Mouse (Mus musculus) G1E (cell line): ENCODE data around the gene Clec2i. TPM values are rescaled to one million over a fixed set of nuclear protein-coding genes. Genes with fewer than 3 reads are reported as not detected.
"Not testable (repeated sequence)": the region's sequence is repeated elsewhere in the genome, so short reads cannot be mapped to it uniquely, and the experiment has no call there.

Experiments
- ATAC-seq: 2 replicates; pipeline ENCODE4 v1.8.0; 2016; ENCODE audit warnings: mild to moderate bottlenecking; ENCODE audit not compliant: insufficient number of reproducible peaks, poor library complexity, low FRiP score, severe bottlenecking; ENCODE audit errors: extremely low read depth
- DNase-seq: peaks from one replicate; pipeline ENCODE4 v3.0.0; 2012; ENCODE audit warnings: low spot score
- H3K27me3 ChIP-seq: 2 replicates; pipeline ENCODE4 v1.6.1; 2012; ENCODE audit warnings: mild to moderate bottlenecking, low read length, inconsistent platforms; ENCODE audit not compliant: insufficient read depth
- H3K36me3 ChIP-seq: replicated peaks from 2 replicates; pipeline ENCODE3; 2012; ENCODE audit warnings: mild to moderate bottlenecking, inconsistent platforms
- H3K4me1 ChIP-seq: 2 replicates; pipeline ENCODE4 v1.6.1; 2012; ENCODE audit warnings: low read depth, low read length, inconsistent platforms, mixed read lengths; ENCODE audit not compliant: insufficient read depth
- H3K4me3 ChIP-seq: 2 replicates; pipeline ENCODE4 v1.5.1; 2012; ENCODE audit warnings: low read depth, mild to moderate bottlenecking, inconsistent platforms, low read length, moderate library complexity, mixed read lengths
- H3K9me3 ChIP-seq: replicated peaks from 2 replicates; pipeline ENCODE4 v1.6.1; 2012; ENCODE audit warnings: inconsistent platforms
- CTCF ChIP-seq: IDR thresholded peaks from 2 replicates; pipeline ENCODE4 v1.5.1; 2012; ENCODE audit warnings: low read depth, low read length, inconsistent platforms, mixed read lengths
- GATA1 ChIP-seq: IDR thresholded peaks from 2 replicates; pipeline ENCODE4 v1.6.1; 2012; ENCODE audit warnings: borderline replicate concordance, low read length, inconsistent platforms, mixed read lengths
- GATA2 ChIP-seq: IDR thresholded peaks from 2 replicates; pipeline ENCODE4 v1.6.1; 2012; ENCODE audit warnings: low read depth, low read length, inconsistent platforms, borderline replicate concordance
- POLR2AphosphoS5 ChIP-seq: IDR thresholded peaks from 2 replicates; pipeline ENCODE4 v1.6.1; 2012; ENCODE audit warnings: low read depth, low read length, inconsistent platforms; ENCODE audit not compliant: insufficient replicate concordance
- TAL1 ChIP-seq: conservative IDR thresholded peaks from 2 replicates; pipeline ENCODE4 v1.6.1; 2012; ENCODE audit warnings: low read depth, low read length, inconsistent platforms, mixed read lengths
- polyA plus RNA-seq: library from polyadenylated mRNA; stranded (reverse); fragments of >175 nt; gene quantifications from 2 replicates; pipeline ENCODE4 v1.2.3, GENCODE M21; 2012
- total RNA-seq, 2 experiments: library from RNA; stranded (forward) in 1 of 2; stranded (reverse) in 1 of 2; fragments of 200-1000 nt in 1 of 2; fragments of >200 nt in 1 of 2; fragmentation: Nextera tagmentation in 1 of 2; gene quantifications; 2 replicates each; pipeline ENCODE4 v1.2.3; 2014 to 2017

Gene Clec2i
- total and polyA plus RNA-seq, 3 experiments, result 0.05 TPM; not detected in 2

- Histone ChIP-seq H3K4me1 (no peaks in the 10 kb centered on the region), H3K9me3 (peaks cover 15% of the 10 kb centered on the region), H3K27me3 (no peaks in the 10 kb centered on the region), H3K36me3 (no peaks in the 10 kb centered on the region), H3K4me3 (no peak overlapping the region)
- no peak for TF ChIP-seq GATA1
- no peak for TF ChIP-seq GATA2
- TF ChIP-seq POLR2AphosphoS5, result no peak
- no peak for TF ChIP-seq TAL1
- no peak for TF ChIP-seq CTCF
- ATAC-seq, result no peak
- DNase-seq, result no peak
Measured at GRCm38 (mm10) chr6:128933050-128933449, 45.7 kb downstream of the Clec2i start.

DNA sequence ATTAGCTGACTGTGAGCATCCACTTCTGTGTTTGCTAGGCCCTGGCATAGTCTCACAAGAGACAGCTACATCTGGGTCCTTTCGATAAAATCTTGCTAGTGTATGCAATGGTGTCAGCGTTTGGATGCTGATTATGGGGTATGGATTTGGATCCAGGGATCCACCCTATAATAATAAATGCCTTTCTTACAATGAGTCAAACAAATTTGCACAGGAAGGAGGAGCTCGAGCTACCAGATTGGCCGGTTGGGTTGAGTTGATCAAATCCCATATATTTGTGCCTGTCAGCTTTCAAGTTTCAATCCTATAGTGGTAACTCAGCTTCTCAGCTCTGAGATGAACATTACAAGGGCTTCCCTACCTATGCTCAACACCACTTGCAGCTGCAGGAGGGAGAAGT lies 46.7 kb downstream of the Clec2i start, which contains the start of gene Clec2g:
Gene Clec2g, plus strand, starts transcription at position 301 of the 400 bp plus-strand sequence.
- ATAC-seq, H3K36me3 ChIP-seq, H3K27me3 ChIP-seq, H3K4me3 ChIP-seq, DNase-seq, H3K4me1 ChIP-seq: not testable (repeated sequence)
- peaks cover 15% of the 10 kb centered on the region for H3K9me3 ChIP-seq

- H3K27me3 ChIP-seq, H3K4me3 ChIP-seq, ATAC-seq, H3K9me3 ChIP-seq, H3K36me3 ChIP-seq, H3K4me1 ChIP-seq, DNase-seq: not testable (repeated sequence)
Measured at GRCm38 (mm10) chr6:128935889-128936665, 48.7 kb downstream of the Clec2i start.

DNA sequence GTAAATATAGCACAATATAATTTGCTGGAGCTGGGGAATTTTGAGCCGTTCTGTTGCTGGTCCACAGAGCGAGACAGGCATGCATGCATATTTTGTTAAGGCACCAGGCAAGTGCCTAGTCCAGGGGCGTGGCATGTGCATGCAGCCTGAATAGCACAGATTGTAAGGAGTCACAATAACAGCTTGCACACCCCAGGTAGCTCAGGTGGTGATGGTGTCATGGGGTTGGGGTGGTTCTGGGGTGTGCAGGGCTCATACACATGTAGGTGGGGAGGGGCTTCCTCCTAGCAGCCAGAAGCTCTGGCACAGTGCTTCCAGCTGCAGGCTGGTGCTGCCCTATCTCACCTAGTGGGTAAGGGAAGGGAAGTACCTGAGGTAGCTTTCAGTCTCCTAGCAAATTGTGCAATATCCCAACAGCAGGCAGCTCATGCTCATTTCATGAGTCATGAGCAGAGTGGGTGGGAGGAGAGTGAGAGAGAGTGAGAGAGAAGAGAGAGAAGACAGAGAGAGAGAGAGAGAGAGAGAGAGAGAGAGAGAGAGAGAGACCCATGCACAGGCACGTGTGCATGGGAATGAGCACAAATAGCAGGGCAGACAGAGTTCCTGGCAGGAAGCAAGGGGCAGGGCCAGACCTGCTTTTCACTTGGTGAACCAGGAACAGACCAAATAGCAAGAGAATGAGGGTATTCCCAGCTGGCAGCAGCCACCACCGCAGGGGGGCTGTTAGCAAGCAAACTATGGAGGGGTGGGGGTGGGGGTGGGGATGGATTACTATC lies 54.4 kb downstream of the Clec2i start:
- peaks cover 14% of the 10 kb centered on the region for H3K9me3 ChIP-seq
- H3K4me3 ChIP-seq, result no peak overlapping the region
- TF ChIP-seq POLR2AphosphoS5 (no peak), GATA1 (no peak), TAL1 (no peak), GATA2 (no peak), CTCF (no peak)
- DNase-seq (no peak), ATAC-seq (no peak)
- H3K27me3 ChIP-seq, result no peaks in the 10 kb centered on the region
- no peaks in the 10 kb centered on the region for H3K4me1 ChIP-seq
- H3K36me3 ChIP-seq, result no peaks in the 10 kb centered on the region

- no peak overlapping the region for H3K4me3 ChIP-seq
- DNase-seq, result no peak
- no peak for TF ChIP-seq CTCF
- TF ChIP-seq GATA2, result no peak
- no peak for TF ChIP-seq GATA1
- no peak for TF ChIP-seq TAL1
- TF ChIP-seq POLR2AphosphoS5, result no peak
- no peak for ATAC-seq
- no peaks in the 10 kb centered on the region for H3K27me3 ChIP-seq
- H3K9me3 ChIP-seq, result peaks cover 24% of the 10 kb centered on the region
- H3K36me3 ChIP-seq, result no peaks in the 10 kb centered on the region
- H3K4me1 ChIP-seq, result no peaks in the 10 kb centered on the region
Measured at GRCm38 (mm10) chr6:128945564-128945963, 58.2 kb downstream of the Clec2i start.

Other genes starting within 250 kb of the Clec2i start
- not detected in 2 replicates for gene Clec2h, start 225.2 kb upstream of the Clec2i start, total RNA-seq (2014; fragmentation: Nextera tagmentation)
- gene Clec2h, start 225.2 kb upstream of the Clec2i start, total RNA-seq (2017), result 0.06 and 0.11 TPM in 2 replicates
- not detected in 2 replicates for gene Clec2h, start 225.2 kb upstream of the Clec2i start, polyA plus RNA-seq
- gene Klrb1, start 164.5 kb upstream of the Clec2i start, total RNA-seq (2014; fragmentation: Nextera tagmentation), result not detected in 2 replicates
- gene Klrb1, start 164.5 kb upstream of the Clec2i start, total RNA-seq (2017), result 0.17 TPM in 1 of 2 replicates, not detected in the other
- gene Klrb1, start 164.5 kb upstream of the Clec2i start, polyA plus RNA-seq, result not detected in 2 replicates
- not detected in 2 replicates for gene Klrb1c, start 98.4 kb upstream of the Clec2i start, total RNA-seq (2014; fragmentation: Nextera tagmentation)
- 0.17 and 0.22 TPM in 2 replicates for gene Klrb1c, start 98.4 kb upstream of the Clec2i start, total RNA-seq (2017)
- gene Klrb1c, start 98.4 kb upstream of the Clec2i start, polyA plus RNA-seq, result not detected in 2 replicates
- not detected in 2 replicates for gene Gm44511, start 61.3 kb upstream of the Clec2i start, total RNA-seq (2014; fragmentation: Nextera tagmentation)
- not detected in 2 replicates for gene Gm44511, start 61.3 kb upstream of the Clec2i start, total RNA-seq (2017)
- gene Gm44511, start 61.3 kb upstream of the Clec2i start, polyA plus RNA-seq, result not detected in 2 replicates
- not detected in 2 replicates for gene Klrb1b, start 61.3 kb upstream of the Clec2i start, total RNA-seq (2014; fragmentation: Nextera tagmentation)
- gene Klrb1b, start 61.3 kb upstream of the Clec2i start, total RNA-seq (2017), result 0.05 and 0.12 TPM in 2 replicates
- gene Klrb1b, start 61.3 kb upstream of the Clec2i start, polyA plus RNA-seq, result not detected in 2 replicates
- gene BC035044, start 3.5 kb downstream of the Clec2i start, total RNA-seq (2014; fragmentation: Nextera tagmentation), result not detected in 2 replicates
- 0.05 TPM in 1 of 2 replicates, not detected in the other for gene BC035044, start 3.5 kb downstream of the Clec2i start, total RNA-seq (2017)
- not detected in 2 replicates for gene BC035044, start 3.5 kb downstream of the Clec2i start, polyA plus RNA-seq
- not detected in 2 replicates for gene Clec2g, start 46.8 kb downstream of the Clec2i start, total RNA-seq (2014; fragmentation: Nextera tagmentation)
- 0.16 TPM in 1 of 2 replicates, not detected in the other for gene Clec2g, start 46.8 kb downstream of the Clec2i start, total RNA-seq (2017)
- not detected in 2 replicates for gene Clec2g, start 46.8 kb downstream of the Clec2i start, polyA plus RNA-seq
- gene Klrb1f, start 158.3 kb downstream of the Clec2i start, total RNA-seq (2014; fragmentation: Nextera tagmentation), result not detected in 2 replicates
- not detected in 2 replicates for gene Klrb1f, start 158.3 kb downstream of the Clec2i start, total RNA-seq (2017)
- gene Klrb1f, start 158.3 kb downstream of the Clec2i start, polyA plus RNA-seq, result not detected in 2 replicates
- not detected in 2 replicates for gene Clec2e, start 213.3 kb downstream of the Clec2i start, total RNA-seq (2014; fragmentation: Nextera tagmentation)
- not detected in 2 replicates for gene Clec2e, start 213.3 kb downstream of the Clec2i start, total RNA-seq (2017)
- gene Clec2e, start 213.3 kb downstream of the Clec2i start, polyA plus RNA-seq, result not detected in 2 replicates